Mouse (Mus musculus) ES-Bruce4 (cell line): ENCODE results near the gene Muc13. TPM values are rescaled to one million over a fixed set of nuclear protein-coding genes. Genes with fewer than 3 reads are reported as not detected.

Experiments used
- H3K27ac ChIP-seq: 2 replicates; pipeline ENCODE4 v1.5.1; 2012; ENCODE audit warnings: low read length, inconsistent platforms; ENCODE audit not compliant: insufficient read depth
- H3K27me3 ChIP-seq: 2 replicates; pipeline ENCODE4 v1.6.1; 2012; ENCODE audit warnings: mild to moderate bottlenecking, low read length, inconsistent platforms; ENCODE audit not compliant: control insufficient read depth, poor library complexity, insufficient read depth, severe bottlenecking
- H3K36me3 ChIP-seq: 2 replicates; pipeline ENCODE4 v1.6.1; 2012; ENCODE audit warnings: inconsistent platforms, mild to moderate bottlenecking, low read length, moderate library complexity; ENCODE audit not compliant: control insufficient read depth, poor library complexity, insufficient read depth, severe bottlenecking
- H3K4me1 ChIP-seq: one replicate; pipeline ENCODE4 v1.8.1; 2011; ENCODE audit warnings: low read length; ENCODE audit not compliant: control insufficient read depth, insufficient read depth
- H3K4me3 ChIP-seq: 2 replicates; pipeline ENCODE4 v1.5.1; 2011; ENCODE audit warnings: low read depth, mild to moderate bottlenecking, low read length
- H3K9ac ChIP-seq: 2 replicates; pipeline ENCODE4 v1.6.1; 2012; ENCODE audit warnings: low read depth, mild to moderate bottlenecking, inconsistent platforms; ENCODE audit not compliant: poor library complexity, severe bottlenecking
- H3K9me3 ChIP-seq: replicated peaks from 2 replicates; pipeline ENCODE4 v1.6.1; 2012; ENCODE audit warnings: mild to moderate bottlenecking, low read length, inconsistent platforms; ENCODE audit not compliant: control insufficient read depth, poor library complexity, insufficient read depth, severe bottlenecking
- CTCF ChIP-seq: IDR thresholded peaks from one replicate; pipeline ENCODE4 v1.8.1; 2011; ENCODE audit warnings: low read depth, low read length
- EP300 ChIP-seq: IDR thresholded peaks from 2 replicates; pipeline ENCODE4 v1.6.1; 2011; ENCODE audit warnings: low read depth, low read length; ENCODE audit not compliant: insufficient read depth
- POLR2A ChIP-seq: IDR thresholded peaks from one replicate; pipeline ENCODE4 v1.8.1; 2011; ENCODE audit warnings: low read length; ENCODE audit not compliant: insufficient read depth
- polyA plus RNA-seq: library from polyadenylated mRNA; stranded (reverse); fragments of >200 nt; gene quantifications from 2 replicates; pipeline ENCODE4 v1.2.4, GENCODE M21; 2011; ENCODE audit warnings: low read depth; ENCODE audit not compliant: missing spikeins, insufficient read depth, insufficient read length

The Muc13 gene
- polyA plus RNA-seq, 1 experiment = not detected

GRCm38 (mm10) chr16:33833429-33833753 is 39.6 kb downstream of the Muc13 start:
- H3K4me1 ChIP-seq = peaks cover 6% of the 10 kb centered on the region
- TF ChIP-seq CTCF = no peak
- TF ChIP-seq EP300 = no peak
- no peak for TF ChIP-seq POLR2A
- H3K4me3 ChIP-seq = no peak overlapping the region
- H3K9ac ChIP-seq = peak overlapping the region; percentile 21
- no peaks in the 10 kb centered on the region for H3K36me3 ChIP-seq
- H3K9me3 ChIP-seq = no peaks in the 10 kb centered on the region
- H3K27ac ChIP-seq = peak overlapping the region; percentile 66
- no peaks in the 10 kb centered on the region for H3K27me3 ChIP-seq

DNA sequence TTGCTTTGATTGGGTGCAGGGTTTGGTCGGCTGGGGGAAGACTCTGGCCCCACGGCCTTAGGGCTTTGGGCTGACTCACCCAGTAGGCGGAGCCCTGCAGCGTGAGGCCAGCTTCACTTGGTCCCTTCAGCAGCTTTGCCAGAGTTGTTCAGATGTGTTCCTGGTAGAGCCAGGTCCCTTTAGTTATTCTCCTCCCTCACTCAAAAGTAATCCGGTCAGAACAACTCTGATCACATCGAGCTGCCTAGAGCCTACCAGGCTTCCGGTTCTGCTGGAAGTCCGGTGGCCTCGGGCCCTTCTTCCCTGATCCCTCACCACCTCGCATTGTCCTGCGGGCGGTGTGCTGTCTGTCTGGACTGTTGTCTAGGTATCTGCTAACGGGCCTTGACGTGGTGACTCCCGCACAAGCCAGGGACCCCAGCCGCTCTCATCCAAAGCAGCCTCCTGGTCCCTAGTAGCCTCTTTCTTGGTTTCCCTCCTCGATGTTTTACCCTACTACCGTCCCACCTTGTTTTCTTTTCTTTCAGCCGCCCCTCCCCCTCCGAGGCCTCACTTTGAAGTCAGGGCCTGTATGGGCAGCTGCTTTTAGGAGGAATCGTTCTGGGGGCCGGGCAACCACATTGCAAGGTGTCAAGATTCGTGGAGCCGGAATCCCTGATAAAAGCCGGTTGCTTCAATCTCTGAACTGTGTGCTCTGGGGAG is 40.1 kb downstream of the Muc13 start:
- Histone ChIP-seq H3K9me3 (no peaks in the 10 kb centered on the region), H3K27me3 (no peaks in the 10 kb centered on the region), H3K4me3 (peak overlapping the region; percentile 22), H3K36me3 (no peaks in the 10 kb centered on the region), H3K4me1 (peaks cover 6% of the 10 kb centered on the region), H3K27ac (peak overlapping the region; percentile 66), H3K9ac (peak overlapping the region; percentile 21)
- TF ChIP-seq POLR2A (no peak), EP300 (no peak), CTCF (no peak)

DNA sequence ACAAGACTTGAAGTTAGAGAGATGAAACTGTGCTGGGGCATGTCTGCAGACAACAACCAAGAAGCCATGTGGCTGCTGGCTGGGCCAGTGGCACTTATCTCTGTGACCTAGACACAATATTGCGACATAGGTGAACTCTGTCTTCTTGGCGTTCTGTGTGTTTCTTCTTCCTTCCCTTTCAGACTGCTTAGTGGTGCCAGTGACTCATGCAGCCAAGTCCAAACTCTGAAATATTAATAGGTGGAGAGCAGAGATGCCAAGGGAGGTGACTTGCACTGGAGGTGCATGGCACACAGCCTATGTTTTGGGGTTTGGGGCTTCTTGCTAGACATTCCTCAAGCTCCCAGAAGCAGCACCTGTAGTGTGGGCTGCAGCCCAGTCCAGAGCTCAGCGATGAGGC is 42.8 kb downstream of the Muc13 start:
- Histone ChIP-seq H3K27ac (no peak overlapping the region), H3K9me3 (no peaks in the 10 kb centered on the region), H3K4me1 (peaks cover 8% of the 10 kb centered on the region), H3K27me3 (no peaks in the 10 kb centered on the region), H3K36me3 (no peaks in the 10 kb centered on the region), H3K9ac (no peak overlapping the region), H3K4me3 (no peak overlapping the region)
- no peak for TF ChIP-seq POLR2A
- TF ChIP-seq CTCF = no peak
- no peak for TF ChIP-seq EP300

GRCm38 (mm10) chr16:33837191-33837590 is 43.4 kb downstream of the Muc13 start:
- no peak overlapping the region for H3K9ac ChIP-seq
- no peak overlapping the region for H3K27ac ChIP-seq
- peaks cover 6% of the 10 kb centered on the region for H3K4me1 ChIP-seq

GRCm38 (mm10) chr16:33840616-33841015 is 46.8 kb downstream of the Muc13 start:
- H3K27ac ChIP-seq = no peak overlapping the region
- H3K4me1 ChIP-seq = peaks cover 6% of the 10 kb centered on the region
- TF ChIP-seq EP300 (no peak), CTCF (no peak), POLR2A (no peak)
- H3K9me3 ChIP-seq = peaks cover 5% of the 10 kb centered on the region
- H3K36me3 ChIP-seq = peaks cover 2% of the 10 kb centered on the region; the same call in 1 of the 2 replicates
- H3K9ac ChIP-seq = no peak overlapping the region
- H3K4me3 ChIP-seq = no peak overlapping the region
- no peaks in the 10 kb centered on the region for H3K27me3 ChIP-seq

More at GRCm38 (mm10) chr16:33837191-33837590, 43.4 kb downstream of the Muc13 start:
- Histone ChIP-seq H3K4me3 (no peak overlapping the region), H3K9me3 (no peaks in the 10 kb centered on the region), H3K36me3 (no peaks in the 10 kb centered on the region), H3K27me3 (no peaks in the 10 kb centered on the region)
- TF ChIP-seq CTCF (no peak), POLR2A (no peak), EP300 (no peak)

- Histone ChIP-seq H3K27me3 (no peaks in the 10 kb centered on the region), H3K4me3 (no peak overlapping the region), H3K27ac (peak overlapping the region; percentile 82), H3K9ac (peak overlapping the region; percentile 52), H3K36me3 (peaks cover 15% of the 10 kb centered on the region), H3K4me1 (peaks cover 5% of the 10 kb centered on the region), H3K9me3 (peaks cover 20% of the 10 kb centered on the region)
- TF ChIP-seq EP300 (no peak), POLR2A (no peak), CTCF (no peak)
These were observed 48.4 kb downstream of the Muc13 start for GRCm38 (mm10) chr16:33842081-33842880.
